Mouse (Mus musculus): Measurements from ENCODE around the gene Mmp2. TPM values are rescaled to one million over a fixed set of nuclear protein-coding genes. Genes with fewer than 3 reads are reported as not detected.
A peak's percentile ranks its signal among the peaks of the same experiment; 100 is the strongest.
"Not testable (repeated sequence)": the region's sequence is repeated elsewhere in the genome, so short reads cannot be mapped to it uniquely, and the experiment has no call there.

Mmp2 gene
- total RNA-seq (2021): 100 to 1,000 TPM; 140 to 153 TPM

- DNase-seq: peak; percentile 77
Observed at GRCm38 (mm10) chr8:92827243-92828034, at the start of gene Mmp2. Mmp2 (plus strand) TSS chr8:92827291.

- DNase-seq: no peak
Observed at GRCm38 (mm10) chr8:92780976-92781375, 46.1 kb upstream of the Mmp2 start.

- no peak for DNase-seq
Observed at GRCm38 (mm10) chr8:92783906-92784610, 43.0 kb upstream of the Mmp2 start.

GRCm38 (mm10) chr8:92790835-92791234, 36.3 kb upstream of the Mmp2 start:
- no peak for DNase-seq

- DNase-seq: not testable (repeated sequence)
Observed at GRCm38 (mm10) chr8:92791999-92792398, 35.1 kb upstream of the Mmp2 start.

- no peak for DNase-seq
Observed at GRCm38 (mm10) chr8:92793852-92794580, 33.1 kb upstream of the Mmp2 start.

GRCm38 (mm10) chr8:92797527-92797931, 29.6 kb upstream of the Mmp2 start:
- no peak for DNase-seq

- no peak for DNase-seq
Observed at GRCm38 (mm10) chr8:92799406-92799805, 27.7 kb upstream of the Mmp2 start.

GRCm38 (mm10) chr8:92801231-92801630, 25.9 kb upstream of the Mmp2 start:
- DNase-seq: no peak

- DNase-seq: no peak
Observed at GRCm38 (mm10) chr8:92802591-92802990, 24.5 kb upstream of the Mmp2 start.

GRCm38 (mm10) chr8:92812773-92813172, 14.3 kb upstream of the Mmp2 start:
- DNase-seq: no peak

- DNase-seq: no peak
Observed at GRCm38 (mm10) chr8:92815661-92816060, 11.4 kb upstream of the Mmp2 start.

- peak; percentile 95 for DNase-seq
Observed at GRCm38 (mm10) chr8:92817928-92818818, 8.9 kb upstream of the Mmp2 start.

- no peak for DNase-seq
Observed at GRCm38 (mm10) chr8:92821151-92821550, 5.9 kb upstream of the Mmp2 start.

GRCm38 (mm10) chr8:92822386-92822785, 4.7 kb upstream of the Mmp2 start:
- DNase-seq: no peak

- DNase-seq: peak; percentile 76
Observed at GRCm38 (mm10) chr8:92825991-92826390, 1.1 kb upstream of the Mmp2 start.

GRCm38 (mm10) chr8:92828251-92828743, 1.2 kb downstream of the Mmp2 start:
- peak; percentile 78 for DNase-seq

- no peak for DNase-seq
Observed at GRCm38 (mm10) chr8:92834065-92834731, 7.1 kb downstream of the Mmp2 start.

- DNase-seq: no peak
Observed at GRCm38 (mm10) chr8:92834786-92835500, 7.9 kb downstream of the Mmp2 start.

- DNase-seq: no peak
Observed at GRCm38 (mm10) chr8:92835901-92836300, 8.8 kb downstream of the Mmp2 start.

- DNase-seq: no peak
Observed at GRCm38 (mm10) chr8:92838616-92839015, 11.5 kb downstream of the Mmp2 start.
